Mouse (Mus musculus) adrenal gland (tissue): ENCODE data around the gene Klf2.

Experiments used
- intact Hi-C: fragments of 180-260 bp; cut with DNase I; formaldehyde crosslinking; loops from one replicate; pipeline ENCODE4 v1.15.1; 2025

The Klf2 gene

GRCm38 (mm10) chr8:72303633-72304032, 15.2 kb upstream of the Klf2 start:
- intact Hi-C loops: no loop called here

DNA sequence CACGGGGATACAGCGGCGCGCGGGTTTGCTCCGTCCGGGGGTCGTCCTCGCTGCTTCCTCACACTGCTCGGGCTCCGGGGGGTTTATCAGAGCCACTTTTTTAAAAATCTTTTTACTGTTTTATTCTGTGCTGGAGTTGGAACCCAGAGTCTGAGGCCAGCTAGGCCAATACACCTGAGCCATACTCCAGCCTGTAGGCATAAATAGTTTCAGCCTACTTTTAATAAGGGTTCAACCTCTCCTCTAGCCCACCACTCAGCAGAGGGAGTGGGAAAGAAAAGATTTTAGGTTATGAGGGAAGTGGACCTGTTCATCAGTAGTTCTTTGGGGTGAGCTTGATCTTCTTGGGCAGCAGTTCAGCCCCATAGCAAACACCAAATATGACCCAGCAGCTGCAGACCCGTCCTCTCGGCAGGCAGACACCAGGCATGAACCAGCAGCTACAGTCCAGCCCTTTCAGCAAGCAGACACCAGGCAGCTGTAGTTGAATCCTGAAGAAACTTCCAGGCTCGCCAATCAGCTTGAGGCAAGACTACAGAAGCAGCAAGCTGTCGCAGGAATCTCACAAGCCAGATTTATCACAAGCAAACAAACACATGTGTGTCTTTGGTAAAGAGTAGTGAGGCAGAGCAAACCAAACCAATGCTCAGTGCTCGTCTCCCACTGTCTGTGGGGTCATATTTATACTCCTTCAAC, 13.5 kb upstream of the Klf2 start, which contains the start of gene Gm10282:
TSS of gene Gm10282 (minus strand) at position 51 of the 696 bp plus-strand sequence.
- intact Hi-C loops: no loop called here

GRCm38 (mm10) chr8:72306913-72307312, 11.9 kb upstream of the Klf2 start:
- intact Hi-C loops: no loop called here

DNA sequence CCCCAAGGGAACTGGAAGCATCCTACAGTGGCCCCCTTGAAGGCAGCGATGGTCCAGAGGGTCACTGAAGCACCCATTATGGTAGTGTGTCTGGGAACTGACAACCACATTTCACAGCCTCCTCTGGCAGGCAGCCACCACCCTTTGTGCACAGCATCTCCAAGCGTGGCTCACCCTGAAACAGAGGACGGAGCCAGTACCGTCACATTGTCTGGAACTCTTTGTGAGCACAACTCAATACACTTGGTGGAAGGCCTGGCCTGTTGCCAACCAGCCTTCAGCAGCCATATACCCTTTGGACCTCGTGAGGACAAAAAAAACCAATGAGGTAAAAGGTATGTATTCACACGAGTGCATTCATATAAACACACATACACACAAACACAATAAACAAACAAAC, 10.6 kb upstream of the Klf2 start:
- intact Hi-C loops: no loop called here

GRCm38 (mm10) chr8:72310849-72311506, 7.9 kb upstream of the Klf2 start:
- intact Hi-C loops: no loop called here

DNA sequence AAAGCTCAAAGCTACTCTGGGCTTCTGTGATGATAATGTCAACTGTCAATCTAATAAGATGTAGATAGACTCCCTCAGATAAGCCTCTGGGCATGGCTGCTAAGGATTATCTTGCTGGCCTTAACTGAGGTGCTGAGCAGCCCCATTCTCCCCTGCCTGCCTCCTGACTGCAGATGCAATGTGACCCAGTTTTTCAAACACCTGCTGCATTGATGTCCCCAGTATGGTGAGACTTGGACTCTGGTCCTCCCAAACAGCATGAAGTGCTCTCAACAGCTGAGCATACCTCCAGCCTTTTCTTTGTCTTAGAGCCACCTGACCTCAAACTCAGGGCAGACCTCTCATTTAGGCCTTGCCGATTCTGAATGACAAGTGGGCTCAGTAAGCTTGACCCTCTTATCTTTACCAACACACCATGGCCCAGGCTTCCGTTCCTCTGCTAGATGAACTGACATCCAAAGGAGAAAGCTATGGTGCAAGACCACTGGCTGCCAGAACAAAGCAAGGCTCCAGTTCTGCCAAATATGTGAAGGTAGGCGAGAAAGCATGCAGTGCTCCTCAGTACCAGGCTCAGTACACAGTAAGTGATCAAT, 5.8 kb upstream of the Klf2 start:
- intact Hi-C loops: no loop called here

- intact Hi-C loops: no loop called here
Measured at GRCm38 (mm10) chr8:72316053-72316695, 2.7 kb upstream of the Klf2 start.

GRCm38 (mm10) chr8:72317741-72318301, 1.0 kb upstream of the Klf2 start:
- intact Hi-C loops: no loop called here

GRCm38 (mm10) chr8:72319397-72319796, 564 bp downstream of the Klf2 start:
- intact Hi-C loops: no loop called here

- intact Hi-C loops: loop anchor here (5.0 kb wide), 1 partner anchor 58 kb away; no protein-coding TSS in a partner anchor
Measured at GRCm38 (mm10) chr8:72319921-72320802, 1.3 kb downstream of the Klf2 start.

- intact Hi-C loops: loop anchor here (5.0 kb wide), 1 partner anchor 59 kb away; no protein-coding TSS in a partner anchor
Measured at GRCm38 (mm10) chr8:72320803-72321583, 2.2 kb downstream of the Klf2 start.

DNA sequence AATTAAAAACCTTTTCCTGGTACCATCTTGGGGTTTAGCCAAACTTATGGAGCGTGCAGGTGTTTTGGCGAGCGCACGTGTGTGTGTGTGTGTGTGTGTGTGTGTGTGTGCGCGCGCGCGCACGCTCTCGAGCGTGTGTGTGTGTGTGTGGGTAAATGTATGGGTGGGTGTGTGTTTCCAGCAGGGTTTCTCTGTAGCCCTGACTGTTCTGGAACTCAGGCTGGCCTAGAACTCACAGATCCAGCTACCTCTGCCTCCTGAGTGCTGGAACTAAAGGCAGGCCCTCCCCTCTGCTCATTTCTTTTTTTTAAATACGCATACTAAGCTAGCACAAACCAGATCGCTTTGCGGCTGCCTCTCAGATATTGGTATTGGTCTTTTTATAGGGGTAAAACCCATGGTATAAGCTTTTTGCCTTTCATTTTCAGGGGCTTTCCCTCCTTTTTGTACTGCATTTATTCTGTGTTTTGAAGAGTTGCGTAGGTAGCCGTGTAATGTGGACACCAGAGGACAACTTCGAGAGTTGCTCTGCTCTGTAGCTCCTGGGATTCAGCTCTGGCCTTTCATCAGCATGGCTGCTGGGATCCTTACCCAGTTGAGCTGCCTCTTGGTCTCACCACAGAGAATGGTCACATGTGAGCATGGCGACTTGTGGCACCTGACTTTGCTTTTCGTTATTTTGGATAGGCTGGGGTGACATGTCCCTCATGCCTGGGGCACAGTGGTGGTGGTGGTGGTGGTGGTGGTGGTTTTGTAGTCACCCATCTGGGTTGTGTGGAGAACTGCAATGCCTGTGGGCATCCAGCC, 3.0 kb downstream of the Klf2 start:
- intact Hi-C loops: loop anchor here (5.0 kb wide), 1 partner anchor 60 kb away; no protein-coding TSS in a partner anchor

DNA sequence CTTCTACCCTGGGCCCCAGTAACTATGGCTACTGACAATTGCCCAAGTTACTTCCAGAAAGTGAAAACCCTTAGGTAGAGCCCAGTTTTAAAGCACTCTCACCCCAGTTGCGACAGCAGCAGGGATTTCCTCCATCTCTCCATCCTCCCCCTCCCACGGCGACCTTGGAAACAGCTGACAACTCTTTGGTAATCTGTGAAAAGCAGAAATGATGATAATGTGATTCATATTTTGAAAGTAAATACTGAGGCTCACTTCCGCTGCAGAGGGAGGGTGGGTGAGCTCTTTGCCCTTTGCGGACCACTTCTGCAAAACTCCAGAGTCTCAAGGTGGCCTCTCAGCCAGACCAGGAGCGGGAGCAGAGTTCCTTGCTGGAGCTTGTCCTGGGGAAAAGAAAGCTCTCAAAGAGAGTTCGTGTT, 3.6 kb downstream of the Klf2 start:
- intact Hi-C loops: loop anchor here (5.0 kb wide), 1 partner anchor 60 kb away; no protein-coding TSS in a partner anchor

DNA sequence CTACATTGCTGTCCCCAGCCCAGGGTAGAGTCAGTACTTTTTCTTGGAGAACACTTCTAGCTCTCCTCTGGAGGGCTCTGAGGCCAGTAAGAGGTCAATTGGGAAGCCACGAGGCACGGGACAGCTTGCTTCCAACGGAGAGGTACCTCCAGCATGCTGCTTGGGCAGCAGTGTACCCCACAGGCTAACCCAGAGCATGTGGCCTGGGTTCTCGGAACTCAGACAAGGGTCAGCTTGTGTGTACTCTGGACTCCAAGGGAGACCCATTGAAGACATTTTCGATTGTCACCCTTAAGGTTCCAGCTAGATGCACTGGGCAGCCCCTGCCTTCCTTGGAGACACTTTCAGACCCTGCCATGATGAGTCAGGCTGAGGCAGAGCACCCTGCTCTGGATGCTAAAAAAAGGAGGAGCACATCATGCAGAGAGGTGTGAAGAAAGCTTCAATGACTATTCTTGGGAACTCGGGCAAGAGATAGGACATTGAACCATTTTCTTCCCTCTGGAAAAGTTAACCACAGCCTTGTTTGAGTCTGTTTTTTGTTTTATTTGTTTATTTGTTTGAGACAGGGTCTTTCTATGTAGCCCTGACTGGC, 4.4 kb downstream of the Klf2 start:
- intact Hi-C loops: loop anchor here (5.0 kb wide), 1 partner anchor 61 kb away; no protein-coding TSS in a partner anchor

DNA sequence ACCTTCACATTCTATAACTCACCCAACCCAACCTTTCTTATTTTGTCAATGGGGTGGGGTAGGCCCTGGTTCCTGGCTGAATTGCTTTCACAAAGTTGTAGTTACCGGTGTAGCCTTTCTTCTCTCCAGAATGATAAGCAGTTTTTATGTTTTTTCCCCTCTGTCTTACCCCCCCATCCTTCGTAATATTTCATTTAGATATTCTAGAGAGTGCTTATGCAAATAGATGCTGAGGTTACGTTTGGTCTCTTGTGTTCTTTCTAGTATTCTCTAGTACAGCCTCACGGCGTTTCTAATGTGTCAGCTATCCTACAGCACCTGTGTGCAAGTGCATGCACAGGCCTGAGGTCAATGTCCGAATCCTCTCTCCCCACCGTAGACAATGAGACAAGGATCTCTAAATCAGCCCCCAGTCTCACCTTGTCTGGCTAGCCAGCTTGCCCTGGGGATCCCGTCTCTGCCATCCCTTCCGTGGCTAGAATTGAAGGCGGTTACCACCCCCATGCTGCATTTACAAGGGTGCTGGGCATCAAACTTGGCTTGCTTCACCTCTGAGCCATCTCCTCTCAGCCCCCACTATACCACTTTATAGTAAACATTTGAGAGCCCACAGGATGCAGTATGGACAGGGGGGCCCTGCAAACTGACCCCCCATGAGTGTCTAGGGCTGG, 5.3 kb downstream of the Klf2 start:
- intact Hi-C loops: loop anchor here (5.0 kb wide), 1 partner anchor 62 kb away; no protein-coding TSS in a partner anchor

DNA sequence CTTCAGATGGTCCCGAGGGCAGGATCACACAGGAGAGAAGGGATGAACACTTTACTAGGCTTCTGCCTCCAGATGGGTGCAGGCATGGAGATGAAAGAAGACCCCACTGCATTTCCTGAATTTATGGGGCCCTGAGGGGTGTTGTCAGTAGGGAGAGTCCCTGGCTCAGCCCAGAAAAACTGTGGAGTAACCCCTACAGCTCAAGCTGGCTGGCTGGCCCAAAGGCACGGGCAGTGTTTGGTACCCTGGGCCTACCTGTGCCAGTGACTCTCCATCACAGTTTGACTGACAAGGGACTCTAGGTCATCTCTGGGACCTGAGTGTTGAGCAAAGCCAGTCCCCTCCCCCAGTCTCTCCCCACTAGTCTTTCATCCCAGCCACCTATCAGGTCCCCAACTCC, 5.9 kb downstream of the Klf2 start:
- intact Hi-C loops: loop anchor here (5.0 kb wide), 1 partner anchor 62 kb away; no protein-coding TSS in a partner anchor

DNA sequence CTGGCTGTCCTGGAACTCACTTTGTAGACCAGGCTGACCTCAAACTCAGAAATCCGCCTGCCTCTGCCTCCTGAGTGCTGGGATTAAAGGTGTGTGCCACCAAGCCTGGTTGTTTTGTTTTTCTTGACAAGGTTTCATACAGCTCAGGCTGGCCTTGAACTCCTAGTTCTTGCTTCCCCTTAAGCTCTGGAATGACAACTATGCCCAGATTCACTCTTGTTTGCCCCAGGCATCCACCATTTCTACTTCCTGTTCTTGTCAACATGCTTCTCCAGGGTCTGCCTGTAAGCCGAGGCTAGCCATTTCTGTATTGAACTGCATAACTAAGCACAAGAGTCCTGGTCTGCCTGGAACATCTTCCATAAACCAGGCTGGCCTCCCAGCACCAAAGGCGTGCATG, 10.3 kb downstream of the Klf2 start:
- intact Hi-C loops: no loop called here
